8 mouse cellular contexts compared by ENCODE assay signal in the genomic region with DNA sequence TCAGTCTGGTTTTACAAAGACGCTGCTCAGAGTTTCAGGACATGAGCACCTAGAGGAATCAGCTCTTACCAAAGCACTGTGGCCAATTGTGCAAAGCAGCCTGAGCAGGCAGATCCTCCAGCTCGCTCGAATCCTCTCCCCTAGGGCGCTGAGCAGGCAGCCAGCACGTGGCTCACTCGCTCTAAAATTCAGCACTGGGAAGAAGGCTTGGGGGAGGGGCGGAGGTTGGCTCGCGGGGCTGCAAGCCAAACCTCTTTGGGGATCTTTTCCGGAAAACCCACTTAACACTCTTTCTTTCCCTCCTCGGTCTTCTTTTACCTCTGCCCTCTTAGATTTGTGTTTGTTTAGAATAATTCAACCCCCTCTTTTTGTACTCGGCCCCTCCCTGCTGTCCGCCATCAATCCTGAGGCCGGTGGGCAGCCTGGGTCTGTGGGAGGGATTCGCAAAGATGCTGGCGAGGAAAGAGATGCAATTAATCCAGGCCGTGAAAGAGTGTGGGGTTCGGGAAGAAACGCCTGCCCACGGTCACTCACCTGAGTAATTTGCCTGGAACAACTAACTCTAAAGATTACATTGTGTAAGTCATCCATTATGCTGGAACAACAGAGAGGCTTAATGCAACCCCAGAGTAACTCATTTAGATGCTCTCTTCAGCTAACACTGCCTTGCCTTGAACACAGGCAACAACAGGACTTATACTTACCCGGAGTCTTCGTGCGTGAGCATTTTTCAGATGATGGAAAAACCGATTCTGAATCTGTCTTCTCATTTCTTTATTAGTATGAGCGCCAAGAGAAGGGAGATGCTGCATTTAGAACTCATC. TPM values are rescaled to one million over a fixed set of nuclear protein-coding genes. Genes with fewer than 3 reads are reported as not detected.
DNase-seq lines count a peak whose midpoint lies in the region; ATAC-seq lines count a peak whose summit lies in the region.

No protein-coding gene starts in this region.

- no peak overlapping the region for H3K27ac ChIP-seq in heart, embryonic 15.5 days
- no peak overlapping the region for H3K27ac ChIP-seq in liver, embryonic 16.5 days (ENCODE audit: low read length)

- ATAC-seq in heart, embryonic 15.5 days (replicated peaks; ENCODE audit: insufficient number of reproducible peaks, insufficient read depth, low FRiP score, low read depth), result no peak
- ATAC-seq in liver, embryonic 16.5 days (ENCODE audit: low read depth), result peak; percentile 24; the same call in 1 of the 2 replicates

- no peaks in the 10 kb centered on the region for H3K36me3 ChIP-seq in heart, embryonic 15.5 days
- no peaks in the 10 kb centered on the region for H3K36me3 ChIP-seq in liver, embryonic 16.5 days (ENCODE audit: control insufficient read depth, insufficient read depth)

- no peaks in the 10 kb centered on the region for H3K9me3 ChIP-seq in heart, embryonic 15.5 days (replicated peaks)
- H3K9me3 ChIP-seq in liver, embryonic 16.5 days (replicated peaks; ENCODE audit: control insufficient read depth, low read length), result no peaks in the 10 kb centered on the region

- peak overlapping the region; percentile 2; the same call in 1 of the 2 replicates for H3K9ac ChIP-seq in heart, embryonic 15.5 days
- no peak overlapping the region; the same call in 1 of the 2 replicates for H3K9ac ChIP-seq in liver, embryonic 16.5 days (ENCODE audit: low read depth, low read length)

- peak overlapping the region; percentile 65 for H3K4me2 ChIP-seq in heart, embryonic 15.5 days
- peak overlapping the region; percentile 49 for H3K4me2 ChIP-seq in liver, embryonic 16.5 days (ENCODE audit: low read depth, low read length)

- H3K27me3 ChIP-seq in heart, embryonic 15.5 days, result no peaks in the 10 kb centered on the region; the same call in 1 of the 2 replicates
- no peaks in the 10 kb centered on the region for H3K27me3 ChIP-seq in liver, embryonic 16.5 days (ENCODE audit: control insufficient read depth, insufficient read depth, low read depth, low read length)

- WGBS in heart, embryonic 15.5 days, result 20% methylated on average over 25 of the region's 25 CpGs
- 24% methylated on average over 25 of the region's 25 CpGs for WGBS in liver, embryonic 16.5 days (ENCODE audit: insufficient replicate concordance)

- peak overlapping the region; percentile 42 for H3K4me3 ChIP-seq in heart, embryonic 15.5 days
- peak overlapping the region; percentile 22; the same call in 1 of the 2 replicates for H3K4me3 ChIP-seq in liver, embryonic 16.5 days (ENCODE audit: low read depth, low read length)

- peak; percentile 11 to 24 for DNase-seq in lung, adult 18-20 months
- no peak for DNase-seq in lung, postnatal 25 days (ENCODE audit: low spot score)
- peak; percentile 82 for DNase-seq in embryo, embryonic 9.5 days (ENCODE audit: extremely low spot score)
- DNase-seq in kidney, postnatal 36 days, result peak; percentile 54 to 76
- DNase-seq in retina, embryonic 14.5 days (ENCODE audit: low spot score), result peak; percentile 72
- no peak for DNase-seq in urinary bladder, postnatal 4 days (ENCODE audit: low spot score in 2 of 2)

- H3K4me1 ChIP-seq in heart, embryonic 15.5 days (replicated peaks), result peaks cover 5% of the 10 kb centered on the region
- peaks cover 2% of the 10 kb centered on the region; the same call in 1 of the 2 replicates for H3K4me1 ChIP-seq in liver, embryonic 16.5 days (ENCODE audit: control insufficient read depth, low read depth, low read length)

RNA-seq across cellular contexts. Expression of a gene that starts 15.8 kb away (rescaled TPM):
- 42.1 and 43.2 TPM in 2 replicates for polyA plus RNA-seq in heart, embryonic 15.5 days (2015; fragmentation: Nextera tagmentation; extraction: Ambion mirVana)
- 20.3 and 21.6 TPM in 2 replicates for polyA plus RNA-seq in liver, embryonic 16.5 days (2015; fragmentation: Nextera tagmentation; extraction: Ambion mirVana)

RNA-seq across cellular contexts. Expression of a gene that starts 37.4 kb away (rescaled TPM):
- 12.0 and 12.4 TPM in 2 replicates for polyA plus RNA-seq in heart, embryonic 15.5 days (2015; fragmentation: Nextera tagmentation; extraction: Ambion mirVana)
- polyA plus RNA-seq in liver, embryonic 16.5 days (2015; fragmentation: Nextera tagmentation; extraction: Ambion mirVana), result 3.1 and 3.2 TPM in 2 replicates

RNA-seq across cellular contexts. Expression of a gene that starts 55.6 kb away (rescaled TPM):
- polyA plus RNA-seq in heart, embryonic 15.5 days (2015; fragmentation: Nextera tagmentation; extraction: Ambion mirVana), result 9.1 and 13.0 TPM in 2 replicates
- 8.1 and 8.4 TPM in 2 replicates for polyA plus RNA-seq in liver, embryonic 16.5 days (2015; fragmentation: Nextera tagmentation; extraction: Ambion mirVana)

Comparison
In these comparisons a context has a peak if more than half of its experiments do, and no peak if none do; other contexts are left out.
1. DNase-seq: peak in lung, adult 18-20 months (2 of 2), embryo, embryonic 9.5 days (single experiment), kidney, postnatal 36 days (2 of 2) and retina, embryonic 14.5 days (single experiment); none in lung, postnatal 25 days (single experiment) and urinary bladder, postnatal 4 days (0 of 2).